Mouse (Mus musculus): ENCODE data around the gene Mast4. TPM values are rescaled to one million over a fixed set of nuclear protein-coding genes. Genes with fewer than 3 reads are reported as not detected.

The Mast4 gene
- total RNA-seq, 1 experiment from 2014 or later: 18.8 TPM

GRCm38 (mm10) chr13:103059995-103060652, 274.2 kb downstream of the Mast4 start:
- ATAC-seq (replicated peaks in 1 of 2; ENCODE audit: insufficient read depth in 1 of 2, low FRiP score in 2 of 2, low TSS enrichment in 1 of 2, low read depth in 1 of 2, poor library complexity in 2 of 2, severe bottlenecking in 2 of 2): no peak

GRCm38 (mm10) chr13:103056451-103056850, 277.8 kb downstream of the Mast4 start:
- no peak for ATAC-seq (replicated peaks in 1 of 2; ENCODE audit: insufficient read depth in 1 of 2, low FRiP score in 2 of 2, low TSS enrichment in 1 of 2, low read depth in 1 of 2, poor library complexity in 2 of 2, severe bottlenecking in 2 of 2)

- ATAC-seq (replicated peaks in 1 of 2; ENCODE audit: insufficient read depth in 1 of 2, low FRiP score in 2 of 2, low TSS enrichment in 1 of 2, low read depth in 1 of 2, poor library complexity in 2 of 2, severe bottlenecking in 2 of 2): no peak
These were observed 281.6 kb downstream of the Mast4 start for GRCm38 (mm10) chr13:103052661-103053060.

DNA sequence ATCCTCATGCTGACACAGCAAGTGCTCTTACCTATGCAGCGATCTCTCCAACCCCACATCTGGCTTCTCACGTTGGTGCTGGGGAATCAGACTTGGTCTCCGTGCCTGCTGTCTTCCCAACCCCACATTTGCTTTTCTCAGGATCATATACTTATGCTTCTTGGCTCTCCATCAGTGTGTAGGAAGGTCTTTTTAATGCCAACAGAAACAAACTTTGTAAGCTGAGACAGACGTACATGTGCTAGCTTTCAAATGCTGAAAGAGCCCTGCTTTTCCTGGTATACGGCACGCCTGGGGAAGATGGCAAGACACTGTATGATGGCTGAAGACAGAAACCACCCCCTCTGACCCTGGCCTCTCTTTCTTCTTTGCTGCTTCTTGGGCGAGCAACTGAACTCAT, 285.3 kb downstream of the Mast4 start:
- no peak for ATAC-seq (replicated peaks in 1 of 2; ENCODE audit: insufficient read depth in 1 of 2, low FRiP score in 2 of 2, low TSS enrichment in 1 of 2, low read depth in 1 of 2, poor library complexity in 2 of 2, severe bottlenecking in 2 of 2)

DNA sequence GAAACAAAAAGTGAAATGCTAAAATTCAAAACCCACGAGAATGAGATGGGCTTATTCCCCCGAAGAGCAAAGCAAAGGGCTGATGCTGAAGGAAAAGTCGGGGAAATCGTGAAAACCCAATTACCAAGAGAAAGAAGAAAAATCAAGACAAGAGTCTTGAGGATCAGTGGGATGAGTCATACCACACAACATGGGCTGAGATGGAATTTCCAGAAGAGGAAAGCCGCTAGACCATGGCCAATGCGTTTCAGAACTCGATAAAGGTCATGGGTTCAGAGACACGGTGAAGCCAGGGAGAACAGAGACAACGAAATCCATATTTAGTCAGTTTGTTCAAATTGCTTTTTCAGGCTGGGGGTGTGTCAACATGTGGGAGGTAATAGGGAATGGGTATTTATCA, 290.6 kb downstream of the Mast4 start:
- no peak for ATAC-seq (replicated peaks in 1 of 2; ENCODE audit: insufficient read depth in 1 of 2, low FRiP score in 2 of 2, low TSS enrichment in 1 of 2, low read depth in 1 of 2, poor library complexity in 2 of 2, severe bottlenecking in 2 of 2)

DNA sequence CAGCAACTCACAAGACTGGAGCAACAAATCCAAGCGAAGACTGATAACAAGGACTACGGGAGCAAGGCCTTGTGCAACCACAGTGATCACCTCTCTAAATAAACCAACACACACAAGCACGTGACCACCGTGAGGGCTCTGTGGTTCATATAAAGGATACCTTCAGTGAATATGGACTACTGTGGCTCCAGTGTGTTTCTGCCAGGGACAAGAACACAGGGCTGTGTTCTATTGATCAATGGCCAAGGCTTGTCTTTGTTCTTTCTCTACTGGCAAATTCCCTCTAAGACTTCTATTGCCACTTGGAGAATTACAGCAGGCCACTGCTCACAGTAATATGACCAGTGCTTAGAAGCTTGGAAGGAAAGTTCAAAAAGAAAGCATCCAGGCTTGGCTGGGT, 291.3 kb downstream of the Mast4 start:
- no peak for ATAC-seq (replicated peaks in 1 of 2; ENCODE audit: insufficient read depth in 1 of 2, low FRiP score in 2 of 2, low TSS enrichment in 1 of 2, low read depth in 1 of 2, poor library complexity in 2 of 2, severe bottlenecking in 2 of 2)

- no peak for ATAC-seq (replicated peaks in 1 of 2; ENCODE audit: insufficient read depth in 1 of 2, low FRiP score in 2 of 2, low TSS enrichment in 1 of 2, low read depth in 1 of 2, poor library complexity in 2 of 2, severe bottlenecking in 2 of 2)
These were observed 296.8 kb downstream of the Mast4 start for GRCm38 (mm10) chr13:103037466-103037865.

- no peak for ATAC-seq (replicated peaks in 1 of 2; ENCODE audit: insufficient read depth in 1 of 2, low FRiP score in 2 of 2, low TSS enrichment in 1 of 2, low read depth in 1 of 2, poor library complexity in 2 of 2, severe bottlenecking in 2 of 2)
These were observed 304.9 kb downstream of the Mast4 start for GRCm38 (mm10) chr13:103029377-103029776.

DNA sequence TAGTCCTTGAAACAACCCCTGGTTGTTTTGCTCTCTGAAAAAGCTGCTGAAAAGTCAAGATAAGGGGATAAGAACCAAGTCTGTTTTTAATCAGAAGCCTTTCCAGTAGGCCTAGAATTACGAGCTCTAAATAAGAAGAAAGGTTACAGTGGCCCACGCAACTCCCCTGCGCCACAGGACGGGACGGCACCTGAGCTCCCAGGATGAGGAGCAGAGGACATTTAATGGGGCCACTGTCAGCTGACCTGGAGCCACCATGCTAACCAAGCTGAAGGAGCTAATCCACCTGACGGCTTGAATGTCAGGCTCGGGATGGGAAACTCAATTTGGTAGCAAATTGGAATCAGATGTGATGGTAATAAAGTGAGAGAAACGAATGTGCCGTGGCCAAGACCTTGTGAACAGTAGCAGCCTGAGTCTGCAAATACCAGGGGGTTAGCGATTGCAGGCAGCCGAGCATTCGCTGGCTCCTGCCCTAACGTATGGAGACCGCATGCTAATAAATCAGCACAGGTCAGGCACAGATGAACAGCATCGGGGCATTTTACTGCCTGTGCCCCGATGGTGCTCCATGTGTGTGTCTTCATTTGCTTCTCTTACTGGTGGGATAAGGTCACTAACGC, 306.7 kb downstream of the Mast4 start:
- ATAC-seq (replicated peaks in 1 of 2; ENCODE audit: insufficient read depth in 1 of 2, low FRiP score in 2 of 2, low TSS enrichment in 1 of 2, low read depth in 1 of 2, poor library complexity in 2 of 2, severe bottlenecking in 2 of 2): no peak

GRCm38 (mm10) chr13:103025461-103025860, 308.8 kb downstream of the Mast4 start:
- no peak for ATAC-seq (replicated peaks in 1 of 2; ENCODE audit: insufficient read depth in 1 of 2, low FRiP score in 2 of 2, low TSS enrichment in 1 of 2, low read depth in 1 of 2, poor library complexity in 2 of 2, severe bottlenecking in 2 of 2)

DNA sequence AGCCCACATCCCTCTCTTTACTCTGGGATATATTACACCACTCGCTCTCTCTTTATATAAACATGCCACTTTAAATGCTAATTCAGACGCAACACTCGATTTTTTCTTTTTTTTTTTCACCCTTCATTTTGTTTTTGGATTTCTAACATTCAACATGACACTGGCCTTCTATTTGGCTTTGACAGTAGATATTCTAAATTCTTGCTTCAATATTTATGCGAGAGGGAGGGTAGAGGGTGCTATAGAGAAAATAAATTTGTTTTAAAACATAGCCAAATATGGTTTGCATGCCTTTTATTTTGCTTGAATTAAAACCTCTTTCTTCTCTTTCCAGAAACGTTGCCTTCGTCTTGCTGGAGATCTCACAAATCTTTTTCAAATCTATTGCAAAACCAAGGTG, 315.8 kb downstream of the Mast4 start:
- no peak for ATAC-seq (replicated peaks in 1 of 2; ENCODE audit: insufficient read depth in 1 of 2, low FRiP score in 2 of 2, low TSS enrichment in 1 of 2, low read depth in 1 of 2, poor library complexity in 2 of 2, severe bottlenecking in 2 of 2)

GRCm38 (mm10) chr13:103017661-103018060, 316.6 kb downstream of the Mast4 start:
- no peak for ATAC-seq (replicated peaks in 1 of 2; ENCODE audit: insufficient read depth in 1 of 2, low FRiP score in 2 of 2, low TSS enrichment in 1 of 2, low read depth in 1 of 2, poor library complexity in 2 of 2, severe bottlenecking in 2 of 2)

- no peak for ATAC-seq (replicated peaks in 1 of 2; ENCODE audit: insufficient read depth in 1 of 2, low FRiP score in 2 of 2, low TSS enrichment in 1 of 2, low read depth in 1 of 2, poor library complexity in 2 of 2, severe bottlenecking in 2 of 2)
These were observed 319.1 kb downstream of the Mast4 start for GRCm38 (mm10) chr13:103015131-103015750.

GRCm38 (mm10) chr13:103014631-103015030, 319.7 kb downstream of the Mast4 start:
- no peak for ATAC-seq (replicated peaks in 1 of 2; ENCODE audit: insufficient read depth in 1 of 2, low FRiP score in 2 of 2, low TSS enrichment in 1 of 2, low read depth in 1 of 2, poor library complexity in 2 of 2, severe bottlenecking in 2 of 2)

DNA sequence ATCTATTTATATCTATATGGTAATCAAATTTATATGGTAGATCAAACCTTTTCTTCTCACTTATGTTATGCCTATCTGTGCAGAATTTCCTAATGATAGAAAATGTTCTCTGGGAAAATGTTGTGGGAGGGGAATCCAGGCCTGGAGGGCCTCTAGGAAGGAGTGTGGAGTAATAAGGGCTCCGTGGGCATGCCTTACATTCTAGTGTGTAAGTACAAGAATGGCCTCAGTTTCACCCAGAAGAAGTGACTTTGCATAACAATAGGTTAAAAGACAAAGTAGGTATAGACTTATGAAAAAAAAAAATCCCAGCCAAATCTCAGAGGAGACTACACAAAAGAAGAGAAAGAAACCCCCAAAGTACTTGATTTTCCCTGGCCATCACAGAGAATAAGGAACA, 320.1 kb downstream of the Mast4 start:
- ATAC-seq (replicated peaks in 1 of 2; ENCODE audit: insufficient read depth in 1 of 2, low FRiP score in 2 of 2, low TSS enrichment in 1 of 2, low read depth in 1 of 2, poor library complexity in 2 of 2, severe bottlenecking in 2 of 2): no peak

- ATAC-seq (replicated peaks in 1 of 2; ENCODE audit: insufficient read depth in 1 of 2, low FRiP score in 2 of 2, low TSS enrichment in 1 of 2, low read depth in 1 of 2, poor library complexity in 2 of 2, severe bottlenecking in 2 of 2): no peak
These were observed 329.1 kb downstream of the Mast4 start for GRCm38 (mm10) chr13:103005227-103005626.

- no peak for ATAC-seq (replicated peaks in 1 of 2; ENCODE audit: insufficient read depth in 1 of 2, low FRiP score in 2 of 2, low TSS enrichment in 1 of 2, low read depth in 1 of 2, poor library complexity in 2 of 2, severe bottlenecking in 2 of 2)
These were observed 332.5 kb downstream of the Mast4 start for GRCm38 (mm10) chr13:103001831-103002230.

- no peak for ATAC-seq (replicated peaks in 1 of 2; ENCODE audit: insufficient read depth in 1 of 2, low FRiP score in 2 of 2, low TSS enrichment in 1 of 2, low read depth in 1 of 2, poor library complexity in 2 of 2, severe bottlenecking in 2 of 2)
These were observed 333.4 kb downstream of the Mast4 start for GRCm38 (mm10) chr13:103000891-103001290.

DNA sequence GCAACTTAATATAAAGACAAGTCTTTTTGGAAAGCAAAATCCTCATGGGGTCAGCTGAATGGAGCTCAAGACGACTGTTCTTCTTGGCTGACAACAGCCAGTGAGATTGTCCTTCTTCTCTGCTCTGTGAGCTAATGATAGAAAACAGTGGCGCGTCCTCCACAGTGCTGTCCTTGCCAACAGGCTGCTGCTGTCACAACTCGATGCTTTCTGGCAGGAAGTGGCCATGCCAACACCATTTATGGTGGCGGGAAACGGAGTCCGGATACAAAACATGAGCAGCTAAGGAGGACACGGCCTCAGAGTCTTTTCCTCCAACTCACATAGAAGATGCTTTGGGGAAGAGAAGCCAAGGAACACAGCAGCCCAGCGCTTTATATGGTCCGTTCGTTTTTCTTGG, 340.2 kb downstream of the Mast4 start:
- no peak for ATAC-seq (replicated peaks in 1 of 2; ENCODE audit: insufficient read depth in 1 of 2, low FRiP score in 2 of 2, low TSS enrichment in 1 of 2, low read depth in 1 of 2, poor library complexity in 2 of 2, severe bottlenecking in 2 of 2)

All from hematopoietic stem cell, adult 5-6 weeks (primary cell).